Mouse (Mus musculus): ENCODE measurements at regions not wholly inside any gene's neighbourhood (a gene's known extent, or its start where the extent isn't known, plus 50 kb on each side); places are given as distances from the start of the nearest gene placed in this dataset.

DNA sequence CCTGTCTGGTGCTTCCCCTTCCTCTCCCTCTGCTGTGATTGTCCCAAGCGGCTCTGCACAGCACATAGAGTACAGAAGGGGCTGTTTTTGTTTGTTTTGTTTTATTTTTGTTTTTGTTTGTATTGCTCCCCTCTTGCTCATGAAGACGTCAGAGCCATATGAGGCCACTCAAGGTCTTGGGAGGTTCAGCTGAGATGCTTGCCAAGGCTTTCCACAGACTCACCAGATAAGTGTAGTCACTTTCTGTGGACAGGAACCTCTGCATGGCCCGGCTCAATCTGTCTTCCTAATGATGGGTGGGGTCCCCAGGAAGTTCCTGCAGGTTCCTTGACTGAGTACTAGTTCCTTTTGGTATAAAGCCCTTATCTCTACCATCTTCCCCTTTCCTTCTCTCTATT is 53.6 kb downstream of the Gadd45g start:
- TF ChIP-seq CTCF (IDR thresholded peaks at IDR 0.05; ENCODE audit: extremely low read depth, insufficient read depth, insufficient read length, insufficient replicate concordance) (no peak), POLR2A (IDR thresholded peaks at IDR 0.05; ENCODE audit: low read depth, low read length) (no peak)

Data from spleen, adult 2 months (tissue).